Mouse (Mus musculus) CH12.LX (cell line): ENCODE results near the gene Gm20388. TPM values are rescaled to one million over a fixed set of nuclear protein-coding genes. Genes with fewer than 3 reads are reported as not detected.
A peak's percentile ranks its signal among the peaks of the same experiment; 100 is the strongest.

Source experiments
- DNase-seq: peaks from one replicate; pipeline ENCODE4 v3.0.0-alpha.2; 2013; ENCODE audit errors: extremely low read depth
- H3K27ac ChIP-seq: 2 replicates; pipeline ENCODE4 v1.5.1; 2012; ENCODE audit warnings: low read depth, mild to moderate bottlenecking, control low read depth, moderate library complexity; ENCODE audit not compliant: insufficient read depth
- H3K27me3 ChIP-seq: replicated peaks from 2 replicates; pipeline ENCODE3; 2012; ENCODE audit warnings: inconsistent platforms
- H3K36me3 ChIP-seq, 2 experiments: replicated peaks in 1 of 2; 2 replicates each; pipeline versions ENCODE3 to v1.6.1; 2012; ENCODE audit warnings: inconsistent platforms in 1 of 2, low read length in 1 of 2, mild to moderate bottlenecking in 1 of 2, mixed read lengths in 1 of 2, moderate library complexity in 1 of 2; ENCODE audit not compliant: control insufficient read depth in 1 of 2, insufficient read depth in 1 of 2
- H3K4me1 ChIP-seq, 2 experiments: 2 replicates each; pipeline ENCODE4 v1.6.1; 2012; ENCODE audit warnings: inconsistent platforms in 1 of 2, moderate library complexity in 1 of 2; ENCODE audit not compliant: insufficient read depth in 2 of 2, control insufficient read depth in 1 of 2
- H3K4me2 ChIP-seq: 2 replicates; pipeline ENCODE4 v1.6.1; 2012; ENCODE audit warnings: low read depth, mild to moderate bottlenecking, control low read depth; ENCODE audit not compliant: poor library complexity, insufficient read depth, severe bottlenecking
- H3K4me3 ChIP-seq, 3 experiments: fragments of 150-350 bp in 1 of 3; sonication (generic) in 1 of 3; replicated peaks in 1 of 3; 2 replicates each; pipeline versions ENCODE3 to v1.5.1; 2011 to 2012; ENCODE audit warnings: low read depth in 2 of 3, low read length in 2 of 3, mild to moderate bottlenecking in 2 of 3, moderate library complexity in 2 of 3, control low read depth in 1 of 3, improper control_type of control experiment in 1 of 3, inconsistent platforms in 1 of 3, mixed read lengths in 1 of 3; ENCODE audit not compliant: poor library complexity in 1 of 3
- H3K79me2 ChIP-seq: replicated peaks from 2 replicates; pipeline ENCODE4 v1.6.1; 2012; ENCODE audit warnings: mild to moderate bottlenecking, moderate library complexity; ENCODE audit not compliant: control insufficient read depth, poor library complexity, insufficient read depth, severe bottlenecking; ENCODE audit errors: extremely low read depth
- H3K9ac ChIP-seq: 2 replicates; pipeline ENCODE4 v1.6.1; 2012; ENCODE audit warnings: low read depth, mild to moderate bottlenecking, control low read depth, moderate library complexity; ENCODE audit not compliant: insufficient read depth
- H3K9me3 ChIP-seq: replicated peaks from 2 replicates; pipeline ENCODE3; 2012; ENCODE audit warnings: low read length, inconsistent platforms, mixed read lengths
- CHD1 ChIP-seq: IDR thresholded peaks from 2 replicates; pipeline ENCODE4 v1.6.1; 2012; ENCODE audit warnings: low read depth, low read length, improper control_type of control experiment, inconsistent platforms
- CTCF ChIP-seq, 2 experiments: IDR thresholded peaks in 1 of 2; conservative IDR thresholded peaks in 1 of 2; 2 replicates each; pipeline ENCODE4 v1.5.1; 2011 to 2012; ENCODE audit warnings: low read depth in 2 of 2, low read length in 2 of 2, improper control_type of control experiment in 1 of 2, inconsistent platforms in 1 of 2, mild to moderate bottlenecking in 1 of 2, moderate library complexity in 1 of 2
- E2F4 ChIP-seq: IDR thresholded peaks from 2 replicates; pipeline ENCODE4 v1.6.1; 2011; ENCODE audit warnings: low read depth, low read length, improper control_type of control experiment; ENCODE audit not compliant: insufficient replicate concordance
- ETS1 ChIP-seq: conservative IDR thresholded peaks from 2 replicates; pipeline ENCODE4 v1.6.1; 2012; ENCODE audit warnings: low read depth, mild to moderate bottlenecking, inconsistent platforms, low read length, improper control_type of control experiment, moderate library complexity
- GABPA ChIP-seq: IDR thresholded peaks from 2 replicates; pipeline ENCODE4 v1.6.1; 2012; ENCODE audit warnings: low read depth, low read length, improper control_type of control experiment, inconsistent platforms; ENCODE audit not compliant: insufficient replicate concordance
- HCFC1 ChIP-seq: IDR thresholded peaks from 2 replicates; pipeline ENCODE4 v1.6.1; 2012; ENCODE audit warnings: low read depth, mild to moderate bottlenecking, inconsistent platforms, low read length, improper control_type of control experiment
- JUN ChIP-seq: IDR thresholded peaks from 2 replicates; pipeline ENCODE4 v1.6.1; 2011; ENCODE audit warnings: low read depth, mild to moderate bottlenecking, low read length, improper control_type of control experiment, moderate library complexity; ENCODE audit not compliant: insufficient read depth
- KAT2A ChIP-seq: IDR thresholded peaks from 2 replicates; pipeline ENCODE4 v1.6.1; 2012; ENCODE audit warnings: low read length, improper control_type of control experiment, inconsistent platforms; ENCODE audit not compliant: insufficient replicate concordance
- MAFK ChIP-seq: IDR thresholded peaks from 2 replicates; pipeline ENCODE4 v1.6.1; 2011; ENCODE audit warnings: low read length, improper control_type of control experiment; ENCODE audit not compliant: insufficient replicate concordance
- MAX ChIP-seq: IDR thresholded peaks from 2 replicates; pipeline ENCODE4 v1.6.1; 2011; ENCODE audit warnings: low read length, improper control_type of control experiment
- MAZ ChIP-seq: IDR thresholded peaks from 2 replicates; pipeline ENCODE4 v1.6.1; 2012; ENCODE audit warnings: low read depth, mild to moderate bottlenecking, inconsistent platforms, low read length, improper control_type of control experiment, moderate library complexity
- MEF2A ChIP-seq: IDR thresholded peaks from 2 replicates; pipeline ENCODE4 v1.6.1; 2014; ENCODE audit warnings: low read depth, mild to moderate bottlenecking, inconsistent platforms, low read length, improper control_type of control experiment, borderline replicate concordance
- MXI1 ChIP-seq: IDR thresholded peaks from 2 replicates; pipeline ENCODE4 v1.6.1; 2011; ENCODE audit warnings: mild to moderate bottlenecking, low read depth, low read length, improper control_type of control experiment
- MYC ChIP-seq: IDR thresholded peaks from 2 replicates; pipeline ENCODE4 v1.6.1; 2011; ENCODE audit warnings: low read depth, mild to moderate bottlenecking, improper control_type of control experiment, low read length
- NRF1 ChIP-seq: IDR thresholded peaks from 2 replicates; pipeline ENCODE4 v1.6.1; 2014; ENCODE audit warnings: low read depth, mild to moderate bottlenecking, inconsistent platforms, low read length, improper control_type of control experiment, moderate library complexity
- PAX5 ChIP-seq: IDR thresholded peaks from 2 replicates; pipeline ENCODE4 v1.6.1; 2012; ENCODE audit warnings: low read length, inconsistent platforms, mixed read lengths
- POLR2A ChIP-seq: IDR thresholded peaks from 2 replicates; pipeline ENCODE4 v1.6.1; 2011; ENCODE audit warnings: low read depth, mild to moderate bottlenecking, improper control_type of control experiment, low read length
- POLR2AphosphoS2 ChIP-seq: IDR thresholded peaks from 2 replicates; pipeline ENCODE4 v1.6.1; 2011; ENCODE audit warnings: low read depth, low read length, improper control_type of control experiment
- RAD21 ChIP-seq: IDR thresholded peaks from 2 replicates; pipeline ENCODE4 v1.6.1; 2011; ENCODE audit warnings: low read depth, mild to moderate bottlenecking, low read length, improper control_type of control experiment, moderate library complexity
- RCOR1 ChIP-seq: conservative IDR thresholded peaks from 2 replicates; pipeline ENCODE4 v1.6.1; 2012; ENCODE audit warnings: low read depth, mild to moderate bottlenecking, inconsistent platforms, low read length, improper control_type of control experiment
- SIN3A ChIP-seq: IDR thresholded peaks from 2 replicates; pipeline ENCODE4 v1.6.1; 2012; ENCODE audit warnings: low read length, improper control_type of control experiment, inconsistent platforms
- SMC3 ChIP-seq: IDR thresholded peaks from 2 replicates; pipeline ENCODE4 v1.6.1; 2011; ENCODE audit warnings: low read depth, low read length, improper control_type of control experiment
- TCF12 ChIP-seq: IDR thresholded peaks from 2 replicates; pipeline ENCODE4 v1.6.1; 2014; ENCODE audit warnings: low read depth, mild to moderate bottlenecking, inconsistent platforms, low read length, improper control_type of control experiment
- UBTF ChIP-seq: IDR thresholded peaks from 2 replicates; pipeline ENCODE4 v1.6.1; 2012; ENCODE audit warnings: low read depth, mild to moderate bottlenecking, inconsistent platforms, low read length, improper control_type of control experiment, moderate library complexity
- USF1 ChIP-seq: IDR thresholded peaks from 2 replicates; pipeline ENCODE4 v1.6.1; 2014; ENCODE audit warnings: low read depth, mild to moderate bottlenecking, inconsistent platforms, low read length, improper control_type of control experiment
- USF2 ChIP-seq: conservative IDR thresholded peaks from 2 replicates; pipeline ENCODE4 v1.6.1; 2011; ENCODE audit warnings: low read depth, low read length, improper control_type of control experiment
- ZC3H11A ChIP-seq: IDR thresholded peaks from 2 replicates; pipeline ENCODE4 v1.6.1; 2012; ENCODE audit warnings: low read depth, mild to moderate bottlenecking, inconsistent platforms, low read length, improper control_type of control experiment
- ZKSCAN1 ChIP-seq: IDR thresholded peaks from 2 replicates; pipeline ENCODE4 v1.6.1; 2012; ENCODE audit warnings: low read depth, inconsistent platforms, low read length, improper control_type of control experiment, borderline replicate concordance
- ZMIZ1 ChIP-seq: IDR thresholded peaks from 2 replicates; pipeline ENCODE4 v1.6.1; 2012; ENCODE audit warnings: low read depth, mild to moderate bottlenecking, inconsistent platforms, low read length, improper control_type of control experiment
- ZNF384 ChIP-seq: IDR thresholded peaks from 2 replicates; pipeline ENCODE4 v1.6.1; 2012; ENCODE audit warnings: low read depth, low read length, improper control_type of control experiment, inconsistent platforms
- dilution Hi-C: fragments of 300-500 bp; cut with MboI; formaldehyde crosslinking; loops from 2 replicates; pipeline ENCODE4 v1.14.3; 2020; ENCODE audit warnings: low sequenced_read_pairs; ENCODE audit not compliant: extremely low pct_unique_long_range_greater_than_20kb, extremely low pct_ligation_motif_present
- in situ Hi-C: fragments of 300-500 bp; cut with MboI; formaldehyde crosslinking; loops from 3 replicates; pipeline ENCODE4 v1.14.3; 2019; ENCODE audit warnings: low sequenced_read_pairs, low pct_ligation_motif_present, low pct_unique_long_range_greater_than_20kb, mixed read lengths
- polyA plus RNA-seq: library from polyadenylated mRNA; unstranded; fragments of >175 nt; gene quantifications from 2 replicates; pipeline ENCODE4 v1.2.1, GENCODE M21; 2012; ENCODE audit warnings: low read depth; ENCODE audit not compliant: insufficient read length
- total RNA-seq, 2 experiments: library from RNA; depleted of rRNA; stranded (reverse); fragments of 300-350 nt in 1 of 2; fragments of >200 nt in 1 of 2; gene quantifications; 2 replicates each; pipeline ENCODE4 v1.2.3; 2012 to 2014

The Gm20388 gene
- total and polyA plus RNA-seq, 3 experiments: 14.8 to 26.3 (median 22.2) TPM

GRCm38 (mm10) chr8:123442351-123442750, 3531.7 kb downstream of the Gm20388 start:
- Histone ChIP-seq H3K9me3 (peaks cover 11% of the 10 kb centered on the region), H3K36me3 (peaks cover 0 to 14% of the 10 kb centered on the region in 2 experiments), H3K27me3 (no peaks in the 10 kb centered on the region), H3K79me2 (no peaks in the 10 kb centered on the region), H3K4me2 (no peak overlapping the region), H3K9ac (no peak overlapping the region)
- dilution Hi-C loops: no loop called here
- in situ Hi-C loops: no loop called here
- DNase-seq: no peak
- TF ChIP-seq KAT2A (0 out of 2 replicates have a peak, but pooled peaks have one; percentile 6), SIN3A (no peak)
- TF ChIP-seq, all 38 proteins: peak for 1
- Histone ChIP-seq H3K4me1 (peaks cover 10 to 13% of the 10 kb centered on the region in 2 experiments), H3K27ac (no peak overlapping the region), H3K4me3 (peak overlapping the region in 1 of 3 experiments; percentile 57)

- no peaks in the 10 kb centered on the region for H3K27me3 ChIP-seq
- H3K4me3 ChIP-seq: peak overlapping the region; percentile 57 to 83 (median 59)
- dilution Hi-C loops: no loop called here
- in situ Hi-C loops: no loop called here
- H3K4me1 ChIP-seq: peaks cover 10 to 13% of the 10 kb centered on the region in 2 experiments
- peaks cover 0 to 18% of the 10 kb centered on the region in 2 experiments for H3K36me3 ChIP-seq
- peak; percentile 84 for DNase-seq
- peak overlapping the region; percentile 67 for H3K4me2 ChIP-seq
- H3K9me3 ChIP-seq: peaks cover 7% of the 10 kb centered on the region
- H3K27ac ChIP-seq: peak overlapping the region; percentile 30; the same call in 1 of the 2 replicates
- H3K9ac ChIP-seq: peak overlapping the region; percentile 79
- no peaks in the 10 kb centered on the region for H3K79me2 ChIP-seq
- no peak for TF ChIP-seq MEF2A
- peak; percentile 24; the same call in 1 of the 2 replicates for TF ChIP-seq GABPA
- peak; percentile 27; the same call in 1 of the 2 replicates for TF ChIP-seq JUN
- TF ChIP-seq RCOR1: no peak
- TF ChIP-seq HCFC1: peak; percentile 70
- 0 out of 2 replicates have a peak, but pooled peaks have one; percentile 21 for TF ChIP-seq MAZ
- TF ChIP-seq TCF12: peak; percentile 66
- TF ChIP-seq CHD1: no peak
- TF ChIP-seq RAD21: peak; percentile 26
- peak; percentile 71 for TF ChIP-seq POLR2A
- TF ChIP-seq E2F4: no peak
- TF ChIP-seq MXI1: peak; percentile 76; the same call in 1 of the 2 replicates
- TF ChIP-seq USF2: no peak
- TF ChIP-seq NRF1: peak; percentile 50
- TF ChIP-seq ZC3H11A: no peak
- TF ChIP-seq USF1: no peak
- TF ChIP-seq ZMIZ1: peak; percentile 64
- 0 out of 2 replicates have a peak, but pooled peaks have one; percentile 52 for TF ChIP-seq POLR2AphosphoS2
- no peak for TF ChIP-seq KAT2A
- peak; percentile 33; the same call in 1 of the 2 replicates for TF ChIP-seq ETS1
- TF ChIP-seq UBTF: peak; percentile 43; the same call in 1 of the 2 replicates
- TF ChIP-seq SIN3A: peak; percentile 46
- TF ChIP-seq SMC3: peak; percentile 50
- 0 out of 2 replicates have a peak, but pooled peaks have one; percentile 48 for TF ChIP-seq MYC
- no peak for TF ChIP-seq PAX5
- TF ChIP-seq MAFK: no peak
- TF ChIP-seq ZNF384: peak; percentile 41; the same call in 1 of the 2 replicates
- TF ChIP-seq ZKSCAN1: no peak
- TF ChIP-seq MAX: peak; percentile 78; the same call in 1 of the 2 replicates
- peak; percentile 22 to 71; a peak in 2 of 4 replicates for TF ChIP-seq CTCF (conservative IDR thresholded peaks at IDR 0.05 in 1 of 2, IDR thresholded peaks at IDR 0.05 in 1 of 2; ENCODE audit: low read depth in 2 of 2, low read length in 2 of 2)
Measured at GRCm38 (mm10) chr8:123442871-123443575, 3532.4 kb downstream of the Gm20388 start.
